Mouse (Mus musculus) urinary bladder, postnatal 10 days (tissue): ENCODE data around the gene Tbxa2r.

Source experiments
- DNase-seq: peaks from one replicate; pipeline ENCODE4 v3.0.0; 2022; ENCODE audit warnings: low spot score

Tbxa2r gene

GRCm38 (mm10) chr10:81300352-81300907, 28.1 kb upstream of the Tbxa2r start:
- no peak for DNase-seq

GRCm38 (mm10) chr10:81301321-81301720, 27.2 kb upstream of the Tbxa2r start:
- DNase-seq, result no peak

GRCm38 (mm10) chr10:81302288-81302687, 26.2 kb upstream of the Tbxa2r start:
- DNase-seq, result no peak

- DNase-seq, result no peak
Observed at GRCm38 (mm10) chr10:81302781-81303218, 25.7 kb upstream of the Tbxa2r start.

GRCm38 (mm10) chr10:81303258-81303657, 25.3 kb upstream of the Tbxa2r start:
- DNase-seq, result no peak

- no peak for DNase-seq
Observed at GRCm38 (mm10) chr10:81303761-81304160, 24.8 kb upstream of the Tbxa2r start.

GRCm38 (mm10) chr10:81304597-81305238, 23.8 kb upstream of the Tbxa2r start:
- no peak for DNase-seq

- DNase-seq, result no peak
Observed at GRCm38 (mm10) chr10:81305663-81306062, 22.9 kb upstream of the Tbxa2r start.

GRCm38 (mm10) chr10:81306173-81306668, 22.3 kb upstream of the Tbxa2r start:
- no peak for DNase-seq

- DNase-seq, result no peak
Observed at GRCm38 (mm10) chr10:81306837-81307682, 21.5 kb upstream of the Tbxa2r start.

- DNase-seq, result no peak
Observed at GRCm38 (mm10) chr10:81309571-81309970, 19.0 kb upstream of the Tbxa2r start.

- DNase-seq, result no peak
Observed at GRCm38 (mm10) chr10:81313581-81313980, 14.9 kb upstream of the Tbxa2r start.

GRCm38 (mm10) chr10:81314201-81314600, 14.3 kb upstream of the Tbxa2r start:
- DNase-seq, result no peak

- no peak for DNase-seq
Observed at GRCm38 (mm10) chr10:81315587-81315986, 12.9 kb upstream of the Tbxa2r start.

- DNase-seq, result no peak
Observed at GRCm38 (mm10) chr10:81316338-81317060, 12.0 kb upstream of the Tbxa2r start.

- no peak for DNase-seq
Observed at GRCm38 (mm10) chr10:81317273-81317672, 11.3 kb upstream of the Tbxa2r start.

- no peak for DNase-seq
Observed at GRCm38 (mm10) chr10:81318589-81319329, 9.8 kb upstream of the Tbxa2r start.

GRCm38 (mm10) chr10:81319330-81319699, 9.2 kb upstream of the Tbxa2r start:
- DNase-seq, result no peak

GRCm38 (mm10) chr10:81319741-81320549, 8.6 kb upstream of the Tbxa2r start:
- no peak for DNase-seq

GRCm38 (mm10) chr10:81320550-81321347, 7.8 kb upstream of the Tbxa2r start, which contains the start of gene Cactin:
Gene Cactin, plus strand, starts transcription at chr10:81321103.
- peak; percentile 97 for DNase-seq
